Mouse (Mus musculus) MEL (cell line): Measurements from ENCODE around the gene Zfp358.

Experiments
- CTCF ChIP-seq, 3 experiments: IDR thresholded peaks in 2 of 3; conservative IDR thresholded peaks in 1 of 3; 2 replicates each; pipeline ENCODE4 v1.5.1; 2011 to 2012; ENCODE audit warnings: low read length in 3 of 3, low read depth in 2 of 3, mild to moderate bottlenecking in 2 of 3, improper control_type of control experiment in 1 of 3, inconsistent platforms in 1 of 3, mixed read lengths in 1 of 3, moderate library complexity in 1 of 3; ENCODE audit not compliant: control insufficient read depth in 1 of 3, insufficient read depth in 1 of 3, poor library complexity in 1 of 3, severe bottlenecking in 1 of 3
- ELF1 ChIP-seq: IDR thresholded peaks from 2 replicates; pipeline ENCODE4 v1.6.1; 2014; ENCODE audit warnings: low read depth, mild to moderate bottlenecking, inconsistent platforms, low read length, improper control_type of control experiment, moderate library complexity
- HCFC1 ChIP-seq: IDR thresholded peaks from 2 replicates; pipeline ENCODE4 v1.6.1; 2012; ENCODE audit warnings: low read depth, mild to moderate bottlenecking, inconsistent platforms, low read length, improper control_type of control experiment, moderate library complexity
- JUND ChIP-seq: IDR thresholded peaks from 2 replicates; pipeline ENCODE4 v1.6.1; 2011; ENCODE audit warnings: low read depth, mild to moderate bottlenecking, improper control_type of control experiment, low read length
- MAFK ChIP-seq: IDR thresholded peaks from 2 replicates; pipeline ENCODE4 v1.6.1; 2011; ENCODE audit warnings: low read depth, mild to moderate bottlenecking, low read length, improper control_type of control experiment, borderline replicate concordance
- MYC ChIP-seq: IDR thresholded peaks from 2 replicates; pipeline ENCODE4 v1.6.1; 2011; ENCODE audit warnings: low read depth, mild to moderate bottlenecking, low read length, improper control_type of control experiment, moderate library complexity
- POLR2A ChIP-seq, 2 experiments: IDR thresholded peaks; 2 replicates each; pipeline ENCODE4 v1.6.1; 2011 to 2012; ENCODE audit warnings: low read length in 2 of 2, mild to moderate bottlenecking in 2 of 2, control low read depth in 1 of 2, improper control_type of control experiment in 1 of 2, low read depth in 1 of 2, moderate library complexity in 1 of 2; ENCODE audit not compliant: control insufficient read depth in 1 of 2, insufficient read depth in 1 of 2, poor library complexity in 1 of 2
- POLR2AphosphoS2 ChIP-seq: IDR thresholded peaks from 2 replicates; pipeline ENCODE4 v1.6.1; 2011; ENCODE audit warnings: low read length, improper control_type of control experiment
- POLR2AphosphoS5 ChIP-seq: IDR thresholded peaks from 2 replicates; pipeline ENCODE4 v1.6.1; 2012; ENCODE audit warnings: low read depth, borderline replicate concordance, mild to moderate bottlenecking, inconsistent platforms, low read length, moderate library complexity, mixed read lengths
- TBP ChIP-seq: IDR thresholded peaks from 2 replicates; pipeline ENCODE4 v1.8.0; 2011; ENCODE audit warnings: low read depth, low read length, improper control_type of control experiment
- USF1 ChIP-seq: IDR thresholded peaks from 2 replicates; pipeline ENCODE4 v1.6.1; 2014; ENCODE audit warnings: low read depth, mild to moderate bottlenecking, inconsistent platforms, low read length, improper control_type of control experiment, moderate library complexity
- ZNF384 ChIP-seq: IDR thresholded peaks from 2 replicates; pipeline ENCODE4 v1.6.1; 2012; ENCODE audit warnings: low read depth, mild to moderate bottlenecking, inconsistent platforms, low read length, improper control_type of control experiment

DNA sequence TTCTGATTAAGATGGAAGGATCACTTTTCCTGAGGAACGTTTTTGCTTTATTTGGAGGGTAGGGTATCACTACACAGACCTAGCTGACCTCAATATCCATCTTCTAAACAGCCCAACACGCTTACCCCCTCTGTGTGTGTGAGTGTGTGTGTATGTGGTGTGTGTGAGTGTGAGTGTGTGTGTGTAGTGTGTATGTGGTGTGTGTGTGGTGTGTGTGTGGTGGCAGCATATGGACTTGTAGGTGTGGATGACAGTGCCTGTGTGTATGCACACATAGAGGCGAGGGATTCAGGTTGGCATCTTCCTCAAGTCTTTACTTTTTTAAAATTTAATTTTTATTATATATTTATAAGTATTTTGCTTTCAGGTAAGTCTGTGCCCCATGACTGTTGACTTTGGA lies 5.6 kb downstream of the Zfp358 start:
- no peak for TF ChIP-seq JUND
- no peak for TF ChIP-seq ZNF384
- TF ChIP-seq POLR2A (IDR thresholded peaks at IDR 0.05; ENCODE audit: control insufficient read depth in 1 of 2, insufficient read depth in 1 of 2, low read depth in 1 of 2, low read length in 2 of 2, poor library complexity in 1 of 2): no peak
- TF ChIP-seq MYC: no peak
- TF ChIP-seq TBP: no peak
- TF ChIP-seq POLR2AphosphoS2: no peak
- TF ChIP-seq CTCF (IDR thresholded peaks at IDR 0.05 in 2 of 3, conservative IDR thresholded peaks at IDR 0.05 in 1 of 3; ENCODE audit: control insufficient read depth in 1 of 3, insufficient read depth in 1 of 3, low read depth in 2 of 3, low read length in 3 of 3, poor library complexity in 1 of 3, severe bottlenecking in 1 of 3): no peak
- no peak for TF ChIP-seq POLR2AphosphoS5
- no peak for TF ChIP-seq HCFC1
- TF ChIP-seq MAFK: no peak
- TF ChIP-seq ELF1: no peak
- no peak for TF ChIP-seq USF1
